Mouse (Mus musculus) midbrain, postnatal 0 days (tissue): Measurements from ENCODE around the gene Hes5. TPM values are rescaled to one million over a fixed set of nuclear protein-coding genes. Genes with fewer than 3 reads are reported as not detected.
A peak's percentile ranks its signal among the peaks of the same experiment; 100 is the strongest.

ENCODE experiments used
- ATAC-seq: fragments of 200-750 bp; cut with Nextera tagmentation; 2 replicates; pipeline ENCODE4 v1.8.0; 2017; ENCODE audit warnings: moderate number of reproducible peaks, mild to moderate bottlenecking, moderate TSS enrichment, moderate library complexity; ENCODE audit not compliant: low FRiP score
- DNase-seq: peaks from one replicate; pipeline ENCODE4 v3.0.0-alpha.2; 2015; ENCODE audit warnings: low spot score
- H3K27ac ChIP-seq: fragments of 300-500 bp; sonication (generic); 2 replicates; pipeline ENCODE4 v1.5.1; 2014; ENCODE audit warnings: low read depth, mild to moderate bottlenecking, low read length, mixed read lengths
- H3K27me3 ChIP-seq: fragments of 300-500 bp; sonication (generic); 2 replicates; pipeline ENCODE4 v1.6.1; 2014; ENCODE audit warnings: low read length, control low read depth, mixed read lengths; ENCODE audit not compliant: insufficient read depth
- H3K36me3 ChIP-seq: fragments of 300-500 bp; sonication (generic); 2 replicates; pipeline ENCODE4 v1.6.1; 2014; ENCODE audit warnings: low read length, control low read depth, mixed read lengths; ENCODE audit not compliant: insufficient read depth
- H3K4me1 ChIP-seq: fragments of 300-500 bp; sonication (generic); 2 replicates; pipeline ENCODE4 v1.6.1; 2014; ENCODE audit warnings: mild to moderate bottlenecking, control low read depth, antibody characterized with exemption, low read length, mixed read lengths; ENCODE audit not compliant: insufficient read depth
- H3K4me2 ChIP-seq: fragments of 300-500 bp; sonication (generic); 2 replicates; pipeline ENCODE4 v1.6.1; 2014; ENCODE audit warnings: low read depth, mild to moderate bottlenecking, low read length, mixed read lengths; ENCODE audit not compliant: poor library complexity, severe bottlenecking
- H3K4me3 ChIP-seq: fragments of 300-500 bp; sonication (generic); 2 replicates; pipeline ENCODE4 v1.5.1; 2014; ENCODE audit warnings: low read depth, mild to moderate bottlenecking, low read length, moderate library complexity
- H3K9ac ChIP-seq: fragments of 300-500 bp; sonication (generic); replicated peaks from 2 replicates; pipeline ENCODE4 v1.6.1; 2014; ENCODE audit warnings: mild to moderate bottlenecking, low read length, moderate library complexity, mixed read lengths; ENCODE audit not compliant: poor library complexity, severe bottlenecking
- H3K9me3 ChIP-seq: fragments of 300-500 bp; sonication (generic); 2 replicates; pipeline ENCODE4 v1.6.1; 2016; ENCODE audit warnings: low read length, control low read depth
- CTCF ChIP-seq: IDR thresholded peaks from 2 replicates; pipeline ENCODE4 v1.5.1; 2016; ENCODE audit warnings: antibody characterized with exemption, mild to moderate bottlenecking
- WGBS: fragments of 180-500 bp; shearing (Covaris S2); extraction: QIAGEN DNeasy Blood & Tissue Kit; methylation state at CpG from one replicate; pipeline ENCODE4 v1.1.7; 2014; 5-methylcytosine and 5-hydroxymethylcytosine counted together
- polyA plus RNA-seq: library from polyadenylated mRNA; unstranded; fragments of >200 nt; fragmentation: Nextera tagmentation; extraction: Ambion mirVana; gene quantifications from 2 replicates; pipeline ENCODE4 v1.2.1, GENCODE M21; 2015
- total RNA-seq: library from RNA; depleted of rRNA; stranded (reverse); fragments of >200 nt; gene quantifications from 2 replicates; pipeline ENCODE4 v1.2.3, GENCODE M21; 2014

The Hes5 gene
- total and polyA plus RNA-seq, 2 experiments from 2014 or later = 111 to 165 TPM

- H3K4me2 ChIP-seq = no peak overlapping the region
- H3K9ac ChIP-seq = 0 out of 2 replicates have a peak overlapping the region, but pooled peaks have one; percentile 4
- ATAC-seq (no peak), DNase-seq (no peak)
- H3K4me3 ChIP-seq = no peak overlapping the region
- TF ChIP-seq CTCF = no peak
- H3K27ac ChIP-seq = no peak overlapping the region
- peaks cover 25% of the 10 kb centered on the region for H3K36me3 ChIP-seq
- WGBS = 64% methylated on average over 5 of the region's 5 CpGs
- 0 out of 2 replicates have a peak, but pooled peaks cover 8% of the 10 kb centered on the region for H3K27me3 ChIP-seq
- no peaks in the 10 kb centered on the region for H3K9me3 ChIP-seq
- H3K4me1 ChIP-seq = no peaks in the 10 kb centered on the region; the same call in 1 of the 2 replicates
These were observed 24.5 kb downstream of the Hes5 start for GRCm38 (mm10) chr4:154985151-154985777.

- Histone ChIP-seq H3K9ac (no peak overlapping the region), H3K4me3 (no peak overlapping the region), H3K27me3 (0 out of 2 replicates have a peak, but pooled peaks cover 8% of the 10 kb centered on the region), H3K4me1 (no peaks in the 10 kb centered on the region; the same call in 1 of the 2 replicates), H3K36me3 (peaks cover 17% of the 10 kb centered on the region), H3K27ac (no peak overlapping the region), H3K4me2 (no peak overlapping the region), H3K9me3 (no peaks in the 10 kb centered on the region)
- no peak for ATAC-seq
- peak; percentile 70 for TF ChIP-seq CTCF
- DNase-seq = peak; percentile 68
- WGBS = 26% methylated on average over 17 of the region's 17 CpGs
These were observed 25.4 kb downstream of the Hes5 start for GRCm38 (mm10) chr4:154986096-154986495.

GRCm38 (mm10) chr4:154986750-154987149 is 26.0 kb downstream of the Hes5 start:
- H3K4me3 ChIP-seq = no peak overlapping the region
- 68% methylated on average over 15 of the region's 15 CpGs for WGBS
- H3K27me3 ChIP-seq = 0 out of 2 replicates have a peak, but pooled peaks cover 8% of the 10 kb centered on the region
- no peak for ATAC-seq
- peaks cover 17% of the 10 kb centered on the region for H3K36me3 ChIP-seq
- H3K9ac ChIP-seq = no peak overlapping the region
- H3K4me2 ChIP-seq = no peak overlapping the region
- DNase-seq = no peak
- H3K9me3 ChIP-seq = no peaks in the 10 kb centered on the region
- TF ChIP-seq CTCF = no peak
- no peaks in the 10 kb centered on the region; the same call in 1 of the 2 replicates for H3K4me1 ChIP-seq
- no peak overlapping the region for H3K27ac ChIP-seq

GRCm38 (mm10) chr4:154994876-154995275 is 34.2 kb downstream of the Hes5 start:
- DNase-seq (no peak), ATAC-seq (no peak)
- no peak overlapping the region for H3K4me2 ChIP-seq
- no peaks in the 10 kb centered on the region for H3K4me1 ChIP-seq
- no peaks in the 10 kb centered on the region for H3K9me3 ChIP-seq
- H3K27ac ChIP-seq = no peak overlapping the region
- WGBS = 76% methylated on average over 4 of the region's 4 CpGs
- no peaks in the 10 kb centered on the region for H3K27me3 ChIP-seq
- no peak for TF ChIP-seq CTCF
- 0 out of 2 replicates have a peak, but pooled peaks cover 12% of the 10 kb centered on the region for H3K36me3 ChIP-seq
- no peak overlapping the region for H3K9ac ChIP-seq
- no peak overlapping the region for H3K4me3 ChIP-seq

- Histone ChIP-seq H3K36me3 (peaks cover 17% of the 10 kb centered on the region; the same call in 1 of the 2 replicates), H3K27ac (no peak overlapping the region), H3K27me3 (no peaks in the 10 kb centered on the region), H3K4me1 (no peaks in the 10 kb centered on the region), H3K4me3 (no peak overlapping the region), H3K4me2 (no peak overlapping the region), H3K9me3 (no peaks in the 10 kb centered on the region), H3K9ac (no peak overlapping the region)
- peak; percentile 50 for TF ChIP-seq CTCF
- DNase-seq = peak; percentile 84
- WGBS = 26% methylated on average over 8 of the region's 8 CpGs
- no peak for ATAC-seq
These were observed 35.9 kb downstream of the Hes5 start for GRCm38 (mm10) chr4:154996572-154997154.

- no peaks in the 10 kb centered on the region for H3K9me3 ChIP-seq
- no peak for ATAC-seq
- no peak for DNase-seq
- no peaks in the 10 kb centered on the region for H3K4me1 ChIP-seq
- H3K27me3 ChIP-seq = no peaks in the 10 kb centered on the region
- peaks cover 19% of the 10 kb centered on the region; the same call in 1 of the 2 replicates for H3K36me3 ChIP-seq
- no peak for TF ChIP-seq CTCF
- H3K27ac ChIP-seq = no peak overlapping the region
- H3K4me2 ChIP-seq = no peak overlapping the region
- no peak overlapping the region for H3K9ac ChIP-seq
- no peak overlapping the region for H3K4me3 ChIP-seq
- 85% methylated on average over 5 of the region's 5 CpGs for WGBS
These were observed 38.7 kb downstream of the Hes5 start for GRCm38 (mm10) chr4:154999379-154999778.
